Mouse (Mus musculus) c-Kit-positive CD71-negative TER-119-negative erythroid progenitor cells, embryonic 14.5 days (primary cell): ENCODE results near the gene Ctdnep1.

ENCODE experiments used
- DNase-seq: peaks from one replicate; pipeline ENCODE4 v3.0.0-alpha.2; 2013; ENCODE audit warnings: low read depth

The Ctdnep1 gene

GRCm38 (mm10) chr11:69983377-69983776 lies 2.4 kb downstream of the Ctdnep1 start:
- DNase-seq, result no peak

- DNase-seq, result no peak
Measured at GRCm38 (mm10) chr11:69984431-69984830, 3.5 kb downstream of the Ctdnep1 start.

DNA sequence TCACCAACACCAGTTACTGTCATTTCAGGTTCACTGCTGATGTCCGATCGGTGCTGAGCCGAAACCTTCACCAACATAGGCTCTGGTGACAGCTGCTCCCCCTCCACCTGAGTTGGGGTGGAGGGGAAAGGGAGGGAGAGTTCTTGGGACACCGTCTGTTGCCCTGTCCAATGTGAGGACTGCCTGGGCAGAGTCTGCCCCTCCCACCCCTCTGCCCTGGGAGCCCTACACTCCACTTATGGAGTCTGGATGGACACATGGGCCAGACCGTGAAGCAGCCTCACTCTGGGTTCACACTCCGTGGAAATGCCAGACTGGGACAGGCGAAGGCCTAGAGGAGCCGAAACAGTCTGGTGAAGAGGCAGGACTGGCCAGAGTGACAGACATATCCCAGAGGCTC lies 9.0 kb downstream of the Ctdnep1 start:
- no peak for DNase-seq

DNA sequence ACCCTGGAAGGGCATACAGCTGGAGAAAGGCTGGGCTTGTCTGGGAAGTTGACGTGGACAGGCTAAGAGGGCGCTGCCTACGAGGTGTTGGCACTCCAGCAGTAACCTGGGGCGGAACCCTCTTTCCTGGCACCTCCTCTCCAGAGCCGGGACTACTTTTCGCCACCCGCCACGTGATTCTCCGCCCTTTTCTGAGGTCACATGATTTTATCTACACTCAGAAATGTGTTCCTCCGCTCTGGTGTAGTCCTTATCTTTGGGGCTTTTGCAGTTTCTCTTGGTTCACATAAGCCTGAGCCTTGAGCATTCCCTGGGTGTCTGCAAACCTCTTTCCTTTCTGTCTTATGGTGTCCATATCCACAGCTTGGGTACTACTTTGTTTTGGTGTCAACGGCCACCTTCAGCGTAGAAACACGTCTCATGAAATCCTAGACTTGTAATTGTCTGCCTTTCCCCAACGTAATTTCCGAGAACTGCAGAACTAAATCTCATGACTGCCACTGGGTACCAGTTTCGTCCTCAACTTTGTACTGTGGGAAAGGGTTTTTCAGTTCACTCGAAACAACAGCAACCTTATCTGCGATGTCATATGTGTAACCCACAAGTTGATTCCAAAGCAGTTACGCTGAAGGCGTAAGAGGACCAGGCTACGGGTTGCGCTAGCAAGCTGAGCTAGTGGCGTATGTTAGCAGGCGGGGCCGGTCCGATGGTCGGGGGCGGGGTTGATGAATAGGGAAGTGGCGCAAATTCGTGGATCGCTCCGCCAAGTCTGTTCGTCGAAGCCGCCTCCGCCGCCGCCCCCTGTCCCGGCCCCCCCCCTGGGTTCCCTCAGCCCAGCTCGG lies 10.1 kb downstream of the Ctdnep1 start, which contains the start of gene Gabarap:
Gene Gabarap, plus strand, starts transcription at position 294 of the 842 bp plus-strand sequence.
- peak; percentile 96 for DNase-seq

- DNase-seq, result no peak
Measured at GRCm38 (mm10) chr11:69991711-69992110, 10.8 kb downstream of the Ctdnep1 start.

GRCm38 (mm10) chr11:69992396-69992795 lies 11.4 kb downstream of the Ctdnep1 start:
- DNase-seq, result no peak

DNA sequence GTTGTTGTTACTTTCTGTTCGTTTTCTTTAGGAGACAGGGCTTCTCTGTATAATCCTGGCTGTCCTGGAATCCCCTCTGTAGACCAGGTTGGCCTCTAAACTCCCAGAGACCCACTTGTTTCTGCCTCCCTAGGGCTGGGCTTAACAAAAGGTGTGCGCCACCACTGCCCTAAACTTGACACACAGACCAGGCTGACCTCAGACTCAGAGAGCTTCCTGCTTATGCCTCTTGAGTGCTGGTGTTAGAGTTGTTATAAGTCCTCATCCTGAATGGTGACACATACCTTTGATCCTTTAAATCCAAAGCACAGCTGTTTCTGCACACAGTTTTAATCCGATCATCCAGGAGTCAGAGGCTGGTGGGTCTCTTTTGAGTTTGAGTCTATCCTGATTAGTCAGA lies 12.0 kb downstream of the Ctdnep1 start:
- no peak for DNase-seq

DNA sequence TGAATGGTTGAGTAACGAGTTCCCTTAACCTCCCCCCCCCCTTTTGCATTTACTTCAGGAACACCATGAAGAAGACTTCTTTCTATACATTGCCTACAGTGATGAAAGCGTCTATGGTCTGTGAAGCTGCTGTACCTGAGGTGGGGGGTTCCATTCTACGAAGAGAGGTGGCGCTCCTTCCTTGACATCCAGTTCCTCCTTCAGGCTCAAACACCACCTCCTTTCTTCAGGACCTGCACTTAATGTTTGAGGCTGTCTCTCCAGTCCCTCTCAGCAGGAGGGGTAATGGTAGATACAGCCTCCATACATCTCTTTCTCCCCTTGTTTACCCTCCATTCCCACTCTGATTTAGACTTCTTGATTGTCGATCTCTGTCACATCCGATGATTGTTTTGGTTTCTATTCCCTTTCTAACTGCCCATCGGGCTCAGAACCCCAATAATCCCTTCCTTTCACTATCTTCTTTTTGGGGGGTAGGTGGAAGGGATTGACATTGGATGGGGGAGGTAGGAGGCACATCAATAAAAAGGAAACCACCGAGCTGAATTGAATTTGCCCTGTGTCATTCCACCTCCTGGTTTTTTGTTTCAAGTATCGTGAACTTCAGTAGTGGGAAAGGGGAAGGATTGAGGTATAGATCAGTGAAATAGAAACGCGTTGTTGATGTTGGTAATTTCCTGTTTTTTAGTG lies 13.6 kb downstream of the Ctdnep1 start:
- no peak for DNase-seq

- DNase-seq, result peak; percentile 99
Measured at GRCm38 (mm10) chr11:69995391-69995960, 14.5 kb downstream of the Ctdnep1 start, which contains the start of gene Phf23. Gene Phf23 (plus strand): TSS chr11:69995777.

- DNase-seq, result no peak
Measured at GRCm38 (mm10) chr11:69996161-69997061, 15.5 kb downstream of the Ctdnep1 start.

DNA sequence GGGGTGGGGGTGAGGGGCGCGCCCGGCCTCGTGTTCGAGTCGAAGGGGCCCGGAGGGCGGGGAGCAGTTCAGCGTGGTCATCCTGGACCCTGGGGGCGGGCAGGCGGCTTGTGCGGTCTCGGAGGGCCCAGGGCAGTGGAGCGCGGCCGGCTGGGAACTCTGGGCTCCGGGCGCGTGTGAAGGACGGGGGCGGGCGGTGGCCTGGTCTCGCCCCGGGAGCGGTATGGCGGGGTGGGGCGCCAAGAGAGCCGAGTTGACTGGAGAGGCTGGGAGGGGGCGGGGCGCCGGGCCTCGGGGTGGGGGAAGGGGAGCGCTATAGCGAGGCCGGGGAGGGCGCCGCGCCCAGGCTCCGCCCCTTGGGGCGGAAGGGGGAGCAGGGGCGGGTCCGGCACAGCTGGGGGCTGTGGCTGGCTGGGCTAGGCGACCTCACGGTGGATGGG lies 16.1 kb downstream of the Ctdnep1 start:
- no peak for DNase-seq

DNA sequence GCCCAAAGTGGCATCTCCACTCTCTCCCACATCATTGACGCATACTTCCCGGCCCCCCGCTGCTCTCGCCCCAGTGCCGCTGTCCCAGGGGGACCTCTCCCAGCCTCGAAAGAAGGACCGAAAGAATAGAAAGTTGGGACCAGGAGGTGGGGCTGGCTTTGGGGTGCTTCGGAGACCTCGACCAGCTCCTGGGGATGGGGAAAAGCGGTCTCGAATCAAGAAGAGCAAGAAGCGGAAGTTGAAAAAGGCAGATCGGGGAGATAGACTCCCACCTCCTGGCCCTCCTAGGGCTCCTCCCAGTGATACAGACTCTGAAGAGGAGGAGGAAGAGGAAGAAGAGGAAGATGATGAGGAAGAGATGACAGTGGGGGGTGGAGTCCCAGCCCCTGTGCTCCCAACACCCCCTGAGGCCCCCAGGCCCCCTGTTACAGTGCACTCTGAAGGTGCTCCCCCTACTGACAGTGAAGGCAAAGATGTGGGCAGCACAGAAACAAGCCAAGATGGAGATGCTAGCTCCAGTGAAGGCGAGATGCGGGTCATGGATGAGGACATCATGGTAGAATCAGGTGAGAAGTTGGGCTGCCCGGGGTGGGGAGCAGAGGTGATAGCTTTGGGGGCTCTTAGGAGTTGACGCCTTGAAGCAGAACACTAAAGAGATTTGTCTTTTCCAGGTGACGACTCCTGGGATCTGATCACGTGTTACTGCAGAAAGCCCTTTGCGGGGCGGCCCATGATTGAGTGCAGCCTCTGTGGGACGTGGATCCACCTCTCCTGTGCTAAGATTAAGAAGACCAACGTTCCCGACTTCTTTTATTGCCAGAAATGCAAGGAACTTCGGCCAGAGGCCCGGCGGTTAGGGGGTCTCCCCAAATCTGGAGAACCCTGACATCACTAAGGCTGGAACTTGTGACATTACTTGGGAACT lies 17.9 kb downstream of the Ctdnep1 start:
- DNase-seq, result no peak

DNA sequence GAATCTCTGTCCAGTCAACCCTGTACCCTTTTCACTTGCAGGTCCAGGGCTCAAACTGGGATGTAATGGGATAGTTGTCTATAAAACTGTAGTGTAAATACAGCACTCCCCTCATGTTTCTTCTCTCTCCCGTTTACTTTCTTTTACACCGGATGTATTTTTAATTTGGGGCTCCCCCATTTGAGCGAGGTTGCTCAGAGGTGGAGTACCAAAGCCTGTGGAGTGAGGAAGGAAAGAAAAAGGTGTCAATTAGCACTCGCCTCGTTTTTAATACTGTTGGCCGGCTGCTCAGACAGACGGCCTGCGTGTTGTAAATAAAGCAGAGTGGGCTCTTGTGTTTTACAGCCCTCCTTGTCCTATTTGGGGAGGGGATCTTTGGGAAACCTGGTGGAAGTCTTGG lies 18.7 kb downstream of the Ctdnep1 start:
- no peak for DNase-seq

DNA sequence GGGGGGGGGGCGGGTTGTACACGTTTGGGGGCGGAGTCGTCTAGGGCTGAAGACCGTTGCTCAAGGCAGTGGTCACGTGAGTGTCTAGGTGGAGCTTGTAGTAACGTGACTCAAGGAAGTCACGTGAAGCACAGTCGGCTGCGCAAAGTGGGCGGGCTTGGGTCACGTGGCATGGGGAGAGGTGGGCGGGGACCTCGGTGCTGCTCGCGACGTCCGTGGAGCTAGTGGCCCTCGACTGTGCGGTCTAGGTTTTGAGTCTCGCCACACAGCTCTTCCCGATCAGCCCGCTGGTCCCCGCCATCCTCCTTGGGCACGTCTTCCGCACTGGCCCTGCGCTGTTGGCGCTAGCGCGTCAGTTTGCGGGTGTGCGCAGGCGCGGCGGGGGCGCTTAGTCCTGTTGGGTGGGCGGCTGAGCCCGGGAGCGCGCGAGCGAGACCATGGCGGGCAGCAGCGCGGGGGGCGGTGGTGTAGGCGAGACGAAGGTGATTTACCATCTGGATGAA lies 19.5 kb downstream of the Ctdnep1 start, which contains the start of gene Dvl2:
Gene Dvl2, plus strand, starts transcription at position 200 of the 503 bp plus-strand sequence.
- DNase-seq, result peak; percentile 87

GRCm38 (mm10) chr11:70001159-70001558 lies 20.2 kb downstream of the Ctdnep1 start:
- no peak for DNase-seq

GRCm38 (mm10) chr11:70001865-70002264 lies 20.9 kb downstream of the Ctdnep1 start:
- DNase-seq, result no peak

DNA sequence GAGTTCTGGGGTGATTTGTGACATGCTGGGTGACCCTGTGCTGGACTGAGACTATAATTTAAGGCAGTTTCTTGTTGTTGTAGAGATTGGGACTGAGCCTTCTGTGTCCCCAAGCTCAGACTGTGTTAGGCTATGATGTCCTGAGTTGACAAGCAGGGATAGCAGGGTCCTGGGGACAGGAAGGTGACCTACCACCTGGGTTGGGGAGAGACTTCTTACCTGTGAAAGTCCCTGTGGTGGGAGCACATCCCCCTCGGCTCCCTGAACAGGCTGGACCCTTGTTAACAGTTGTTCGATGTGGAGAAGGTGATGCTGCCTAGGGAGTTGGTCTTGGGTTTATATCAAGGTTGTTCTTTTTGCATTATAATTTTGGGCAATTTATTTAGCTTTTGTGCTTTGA lies 21.5 kb downstream of the Ctdnep1 start:
- no peak for DNase-seq

DNA sequence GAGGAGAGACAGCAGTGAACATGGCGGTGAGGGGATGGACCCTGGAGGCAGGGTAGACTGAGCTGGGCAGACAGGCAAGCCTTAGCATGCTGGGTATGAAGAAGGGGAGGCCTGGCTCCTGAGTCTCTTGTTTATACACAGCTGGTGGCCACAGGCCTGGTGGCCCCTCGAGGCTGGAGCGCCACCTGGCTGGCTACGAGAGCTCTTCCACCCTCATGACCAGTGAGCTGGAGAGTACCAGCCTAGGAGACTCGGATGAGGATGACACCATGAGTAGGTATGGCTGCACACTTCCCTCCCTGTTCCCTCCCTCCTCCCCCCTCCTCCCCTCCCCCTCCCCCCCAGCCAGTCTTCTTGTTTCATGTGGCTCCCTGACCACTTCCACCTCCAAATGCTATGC lies 24.6 kb downstream of the Ctdnep1 start:
- DNase-seq, result no peak

GRCm38 (mm10) chr11:70010033-70010432 lies 29.1 kb downstream of the Ctdnep1 start:
- no peak for DNase-seq

DNA sequence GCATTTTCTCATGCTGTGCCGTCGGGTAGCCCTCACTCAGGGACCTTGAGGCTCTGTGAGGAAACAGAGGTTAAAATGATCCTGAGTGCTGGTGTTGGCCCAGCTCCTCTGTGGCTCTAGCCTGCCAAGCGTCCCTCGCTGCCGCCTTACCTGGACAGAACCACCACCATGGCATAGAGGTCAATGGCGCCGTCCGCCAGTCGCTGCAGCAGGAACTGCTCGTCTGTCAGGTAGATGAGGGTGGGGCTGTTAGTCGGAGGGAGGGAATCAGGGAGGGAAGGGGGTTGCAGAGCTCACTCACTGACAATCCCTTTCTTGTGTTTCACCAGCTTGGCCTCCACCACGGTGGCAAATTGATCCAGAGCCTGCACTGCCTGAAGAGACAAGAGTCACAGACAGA lies 29.6 kb downstream of the Ctdnep1 start:
- no peak for DNase-seq
